Mouse (Mus musculus) adrenal gland, postnatal 14 days (tissue): ENCODE data around the gene Dapp1. TPM values are rescaled to one million over a fixed set of nuclear protein-coding genes. Genes with fewer than 3 reads are reported as not detected.

Experiments
- DNase-seq: peaks from one replicate; pipeline ENCODE4 v3.0.0; 2021; ENCODE audit warnings: mixed read lengths
- long read RNA-seq, 2 experiments: library from polyadenylated mRNA; stranded (forward); transcript quantifications; one replicate each; pipeline ENCODE4 v2.0.0; 2021
- total RNA-seq: library from RNA; stranded (reverse); gene quantifications from 2 replicates; pipeline ENCODE4 v1.2.3, GENCODE M21; 2021

Dapp1 gene
- total RNA-seq = 4.9 and 10.1 TPM in 2 replicates
- long read RNA-seq, experiment 1, transcript Dapp1-201 (9 exons, 3,083 nt) = major isoform, 5 of 9 reads
- long read RNA-seq, experiment 1, partial matches to known transcripts = 2 of 9 reads
- long read RNA-seq, experiment 1, other reads (novel, unspliced or antisense) = 2 of 9 reads
- long read RNA-seq, experiment 2, partial matches to known transcripts = 1 of 3 reads
- long read RNA-seq, experiment 2, other reads (novel, unspliced or antisense) = 0 of 3 reads

DNA sequence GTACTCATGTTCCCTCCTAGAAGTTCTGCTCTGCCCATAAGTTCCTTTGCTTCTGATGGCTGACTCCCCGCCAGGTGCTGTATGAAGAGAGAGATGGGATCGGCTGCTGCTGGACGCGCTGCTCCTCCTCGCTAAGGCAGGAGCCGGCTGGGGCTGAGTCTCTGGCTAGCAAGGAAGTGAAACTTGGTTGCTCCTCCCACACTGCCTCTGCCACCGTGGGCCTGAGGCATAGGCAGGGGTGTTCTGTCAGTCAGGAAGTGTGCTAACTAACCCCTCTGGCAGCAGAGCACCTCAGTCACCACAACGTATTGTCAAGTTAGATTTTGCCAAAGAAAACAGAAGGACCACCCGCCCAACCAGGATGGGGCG, at the start of gene Dapp1:
Gene Dapp1, minus strand, starts transcription at position 164 of the 369 bp plus-strand sequence.
- peak; percentile 83 for DNase-seq

GRCm38 (mm10) chr3:138030563-138030962, 49.2 kb upstream of the Dapp1 start:
- DNase-seq = no peak

DNA sequence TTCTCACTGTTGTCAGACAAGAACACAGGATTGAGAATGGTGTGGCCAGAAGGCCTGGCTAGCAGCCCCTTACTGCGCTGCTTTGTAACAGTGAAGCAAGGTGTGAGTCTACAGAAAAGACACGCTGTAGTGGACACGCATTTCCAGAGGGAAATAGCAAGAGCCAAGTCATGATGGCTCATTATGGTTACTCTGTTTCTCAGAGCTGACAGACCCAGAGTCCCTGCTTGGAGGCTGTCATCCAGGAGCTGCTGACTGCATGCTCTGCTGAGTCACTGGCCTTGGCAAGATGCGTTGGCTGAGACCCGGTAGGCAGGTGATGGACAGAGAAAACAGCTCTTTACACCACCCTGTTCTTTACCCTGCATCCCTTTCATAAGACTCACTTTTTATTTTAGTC, 48.0 kb upstream of the Dapp1 start:
- DNase-seq = peak; percentile 80

DNA sequence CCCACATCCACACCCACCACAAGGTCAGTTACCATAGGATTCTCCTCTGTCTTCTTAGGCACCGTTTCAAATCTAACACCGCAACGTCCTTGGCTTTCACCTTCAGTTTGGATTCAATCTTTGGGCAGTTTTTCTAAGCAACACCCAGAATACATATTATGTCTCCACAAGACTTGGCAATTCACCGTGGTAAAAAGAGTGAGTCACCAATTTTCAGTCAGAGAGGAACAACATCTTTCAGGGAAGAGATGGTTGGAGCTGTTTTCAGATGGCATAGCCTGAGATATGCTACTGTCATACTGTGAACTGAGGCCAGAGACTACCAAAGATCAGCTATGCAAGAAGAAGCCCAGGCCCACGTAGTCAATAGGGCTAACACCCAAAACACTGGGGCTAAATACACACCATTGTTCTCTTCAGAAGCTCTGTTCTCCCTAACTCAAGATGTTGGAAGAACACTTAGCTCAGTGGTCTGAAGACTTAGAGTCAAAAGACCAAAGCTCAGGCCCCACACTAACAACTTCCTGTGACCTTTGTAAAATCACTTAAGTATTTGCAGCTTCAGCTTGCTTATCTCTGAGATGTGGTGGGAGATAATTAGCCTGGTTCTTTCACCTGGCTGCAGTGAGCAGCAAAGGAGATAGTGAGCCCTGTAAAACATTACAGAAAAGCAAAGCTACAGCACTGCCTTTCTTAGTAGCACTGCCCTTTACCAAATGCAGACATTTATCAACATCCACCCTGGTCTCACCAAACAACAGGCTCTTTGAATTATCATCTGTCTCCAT, 46.4 kb upstream of the Dapp1 start:
- peak; percentile 38 for DNase-seq

DNA sequence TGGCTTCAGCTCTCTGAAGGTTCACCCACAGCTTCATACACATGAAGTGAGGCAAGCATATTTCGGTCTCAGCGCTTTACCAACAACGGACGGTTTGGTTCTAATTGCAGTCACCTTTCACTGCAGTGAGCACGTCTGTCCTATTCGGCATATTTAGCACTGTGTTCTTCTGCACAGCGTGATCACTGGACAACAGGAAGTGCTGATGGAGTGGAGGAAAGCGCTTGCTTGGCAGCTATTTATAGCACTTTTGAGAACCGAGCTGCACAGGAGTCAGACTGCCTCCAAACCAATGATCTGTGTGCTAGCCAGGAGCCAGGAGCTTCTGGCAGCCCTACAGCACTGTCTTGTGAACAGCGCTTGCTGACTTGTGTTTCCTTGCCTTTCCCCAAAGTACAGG, 44.9 kb upstream of the Dapp1 start:
- DNase-seq = no peak

GRCm38 (mm10) chr3:138022651-138023050, 41.3 kb upstream of the Dapp1 start:
- DNase-seq = no peak

DNA sequence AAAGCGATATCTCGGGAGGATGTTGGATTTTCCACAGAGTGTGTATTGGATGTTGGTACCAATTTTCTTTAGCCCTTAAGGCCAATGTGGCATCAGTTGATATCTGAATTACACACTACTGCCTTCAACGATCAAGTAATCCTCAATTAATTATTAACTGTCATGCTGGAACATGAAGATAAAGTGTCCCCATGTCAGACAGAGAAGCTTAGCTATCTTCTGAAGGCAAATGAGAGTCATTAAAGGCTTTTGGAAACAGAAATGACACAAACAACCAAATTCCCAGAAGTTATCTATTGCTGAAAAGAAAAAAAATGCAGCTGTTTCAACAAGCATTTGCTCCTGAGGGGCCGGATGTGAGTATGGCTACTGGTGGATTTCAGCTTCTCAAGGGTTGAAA, 40.7 kb upstream of the Dapp1 start:
- no peak for DNase-seq

DNA sequence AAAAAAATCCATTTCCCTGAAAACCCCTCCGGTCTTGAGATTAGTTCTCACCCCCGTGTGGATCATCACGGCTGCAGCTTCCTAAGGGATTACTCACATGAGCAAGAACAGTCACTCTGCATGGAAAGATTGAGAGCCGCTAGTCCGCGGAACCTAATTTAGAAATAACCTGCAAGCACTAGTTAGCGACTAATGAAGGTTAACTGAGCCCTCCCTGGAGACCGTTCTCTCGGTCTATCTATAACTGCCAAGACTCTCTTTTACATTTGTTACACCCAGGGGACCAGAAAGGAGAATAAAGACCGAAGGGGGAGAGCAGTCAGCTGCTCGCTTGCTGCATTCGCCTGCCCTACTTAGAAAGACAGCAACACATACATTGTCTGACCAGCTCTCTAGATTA, 35.5 kb upstream of the Dapp1 start:
- no peak for DNase-seq

DNA sequence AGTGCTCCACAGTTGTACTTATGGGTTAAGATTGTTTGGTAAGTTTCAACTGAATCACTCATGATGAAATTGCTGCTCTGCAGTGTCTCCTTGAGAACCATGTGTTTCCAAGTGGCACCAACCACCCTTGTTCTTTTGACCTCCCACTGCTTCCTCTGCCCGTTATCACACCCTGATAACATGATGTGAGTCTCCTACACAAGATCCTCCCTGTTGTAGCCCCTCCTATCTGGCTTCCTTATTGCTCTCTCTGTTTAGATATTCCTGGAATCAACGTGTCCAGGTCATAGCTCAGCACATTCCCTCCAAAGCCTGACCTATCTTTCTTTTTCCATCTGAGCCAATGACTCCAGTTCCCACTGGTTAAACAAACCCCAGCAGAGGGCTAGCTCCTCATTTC, 33.4 kb upstream of the Dapp1 start:
- DNase-seq = no peak

DNA sequence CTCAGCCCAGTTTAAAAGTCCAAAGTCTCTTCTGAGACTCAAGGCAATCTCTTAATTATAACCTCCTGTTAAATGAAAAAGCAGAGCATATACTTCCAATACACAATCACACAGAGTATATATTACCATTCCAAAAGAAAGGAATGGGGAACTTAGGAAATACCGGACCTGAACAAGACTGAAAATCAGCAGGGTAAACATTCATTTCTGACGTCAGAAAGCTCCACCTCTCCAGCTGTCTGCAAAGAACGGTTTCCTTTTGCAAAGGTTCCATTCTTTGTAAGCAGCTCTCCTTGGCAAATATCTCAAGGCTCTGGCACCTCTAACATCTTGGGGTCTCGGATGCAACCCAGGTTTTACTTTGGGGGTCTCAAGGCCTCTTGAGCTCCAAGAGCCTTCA, 31.0 kb upstream of the Dapp1 start:
- DNase-seq = no peak

- peak; percentile 30 for DNase-seq
These were observed 26.8 kb upstream of the Dapp1 start for GRCm38 (mm10) chr3:138008152-138008551.

DNA sequence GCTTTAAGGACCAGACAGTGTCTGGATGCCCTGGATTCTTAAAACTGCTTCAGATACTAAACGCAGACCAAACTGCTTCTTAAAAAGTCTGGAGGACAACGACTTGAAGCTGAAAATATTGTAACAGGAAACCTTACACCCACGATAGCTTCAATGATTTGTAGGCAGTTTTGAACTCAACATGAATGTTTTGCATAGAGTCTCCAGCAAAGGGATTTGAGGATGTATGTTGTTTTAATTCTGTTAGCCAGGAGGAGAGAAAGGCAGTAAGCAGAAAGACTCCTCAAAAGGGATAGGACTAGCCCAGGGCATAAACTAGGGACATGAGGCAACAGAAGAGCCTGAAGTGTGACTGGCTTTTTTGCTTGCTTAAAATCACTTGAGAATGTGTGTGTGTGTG, 25.6 kb upstream of the Dapp1 start:
- DNase-seq = no peak

DNA sequence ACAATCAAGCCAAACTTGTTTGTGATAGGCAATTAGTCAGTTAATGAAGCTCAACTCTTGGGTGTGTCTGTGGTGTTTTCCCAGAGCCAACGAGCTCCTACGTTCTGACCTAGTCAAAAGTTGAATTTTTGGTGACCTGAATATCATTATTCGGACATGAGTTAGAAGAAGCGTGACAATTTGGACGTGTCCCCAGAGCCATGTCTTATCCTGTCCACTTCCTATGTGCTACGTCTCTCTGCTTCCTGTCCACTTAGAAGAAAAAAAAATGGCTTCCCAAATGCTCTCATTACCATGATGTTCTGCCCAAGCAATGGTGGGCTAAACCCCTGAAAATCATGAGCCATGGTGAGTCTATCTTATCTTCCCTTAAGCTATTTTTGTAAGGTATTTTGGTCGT, 21.9 kb upstream of the Dapp1 start:
- DNase-seq = no peak

GRCm38 (mm10) chr3:138002545-138002944, 21.2 kb upstream of the Dapp1 start:
- DNase-seq = no peak

- DNase-seq = no peak
These were observed 20.5 kb upstream of the Dapp1 start for GRCm38 (mm10) chr3:138001865-138002264.

DNA sequence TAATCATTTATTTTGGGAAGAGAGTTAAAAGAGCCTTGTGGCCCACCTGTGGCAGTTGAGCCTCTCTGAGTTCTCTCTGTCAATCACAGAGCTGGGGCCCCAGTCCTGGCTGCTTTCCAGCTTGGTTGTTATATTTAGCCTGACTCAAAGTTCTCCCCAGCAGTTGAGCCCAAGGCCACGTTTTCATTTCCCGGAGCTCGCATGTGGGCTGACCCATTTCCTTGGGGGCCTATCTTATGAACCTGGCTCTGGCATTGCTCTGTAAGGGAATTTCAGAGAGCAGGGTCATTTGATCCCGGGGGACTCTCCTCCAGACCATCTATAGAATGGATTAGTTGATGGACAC, 19.4 kb upstream of the Dapp1 start:
- peak; percentile 68 for DNase-seq

DNA sequence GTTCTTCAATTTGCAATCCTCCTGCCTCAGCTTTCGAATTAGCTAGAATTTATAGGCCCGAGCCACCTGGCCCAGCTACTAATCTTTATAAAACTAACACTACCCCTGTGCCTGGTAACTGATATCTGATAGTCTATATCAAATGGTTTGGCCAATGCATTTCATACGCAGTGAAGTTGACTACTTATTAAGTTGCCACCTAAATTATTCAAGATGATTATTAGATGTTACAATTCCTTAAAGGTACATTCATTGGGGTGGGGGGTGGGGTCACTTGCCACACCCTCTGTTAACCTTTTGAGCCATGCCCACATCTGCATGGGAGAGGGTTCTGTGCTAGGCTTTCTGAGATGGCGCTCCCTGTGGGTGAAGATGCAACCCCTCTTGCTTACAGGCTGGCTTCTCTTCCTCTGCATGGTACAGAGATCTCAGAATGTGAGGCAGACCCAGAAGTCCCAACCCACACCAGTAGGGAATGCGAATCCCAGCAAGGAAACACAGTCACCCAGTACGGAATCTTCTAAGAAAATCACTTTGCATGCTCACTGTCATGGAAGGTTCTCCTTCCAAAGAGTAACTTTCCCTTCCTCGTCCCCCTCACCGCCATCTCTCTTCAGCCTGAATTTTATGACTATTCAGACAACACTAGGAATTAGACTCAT, 18.8 kb upstream of the Dapp1 start:
- DNase-seq = no peak

DNA sequence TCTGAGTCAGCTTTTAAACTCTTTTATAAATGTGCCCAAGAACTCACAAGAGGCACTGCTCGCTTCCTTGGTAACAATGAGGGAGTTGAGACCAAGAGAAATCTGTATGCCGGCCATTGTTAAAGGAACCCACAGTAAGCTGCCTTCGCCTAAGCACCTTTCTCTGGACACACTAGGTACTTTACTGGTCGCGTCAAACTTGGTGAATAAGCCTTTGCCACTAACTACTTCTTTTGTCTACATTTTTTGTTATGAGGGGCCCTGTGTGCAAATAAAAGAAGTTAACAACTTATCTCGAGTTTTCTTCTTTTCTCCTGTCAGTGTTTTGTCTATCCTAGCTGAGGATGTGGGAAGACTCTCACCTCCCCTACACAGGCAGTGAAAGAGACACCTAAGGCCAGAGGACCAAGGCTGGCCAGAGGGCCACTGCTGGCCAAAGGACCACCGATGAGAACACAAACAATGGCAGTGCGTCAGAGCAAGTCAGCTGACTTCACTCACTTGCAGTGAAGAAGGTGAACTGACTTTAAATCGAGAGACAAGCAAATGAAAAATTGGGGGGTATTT, 18.0 kb upstream of the Dapp1 start:
- no peak for DNase-seq

DNA sequence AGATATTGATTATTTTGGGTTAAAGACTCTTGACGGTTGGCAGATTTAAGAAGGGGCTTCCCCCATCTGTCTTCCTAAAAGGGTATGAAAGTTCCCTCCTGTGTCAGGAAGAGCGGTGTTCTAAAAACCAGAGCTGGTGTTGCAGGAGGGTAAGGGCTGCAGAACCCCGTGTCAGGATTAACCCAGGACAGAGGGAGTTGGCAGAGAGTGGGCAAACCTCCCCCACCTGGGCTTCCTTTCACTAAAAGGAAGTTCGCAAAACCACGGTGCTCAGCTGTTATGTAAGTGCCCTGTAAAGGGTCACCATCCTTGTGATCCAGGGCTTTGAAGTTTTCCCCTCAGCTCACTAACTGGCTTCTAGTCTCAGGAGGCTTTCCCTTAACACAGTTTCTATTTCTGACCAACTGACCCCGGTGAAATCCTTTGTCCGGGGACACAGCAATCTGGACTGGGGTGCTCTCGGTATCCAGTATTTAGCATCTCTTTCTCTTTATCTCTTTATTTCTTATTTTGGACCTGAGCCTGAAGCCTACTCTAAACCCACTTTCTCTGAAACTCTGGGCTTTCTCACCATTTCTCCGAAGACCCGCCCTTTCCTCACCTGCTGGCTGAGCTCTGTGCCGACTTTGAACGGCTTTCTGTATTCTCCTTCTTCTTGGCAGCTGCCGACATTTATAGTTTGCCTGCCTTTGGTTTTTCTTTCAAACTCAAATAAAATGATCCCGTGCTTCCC, 17.3 kb upstream of the Dapp1 start:
- no peak for DNase-seq

- DNase-seq = no peak
These were observed 14.1 kb upstream of the Dapp1 start for GRCm38 (mm10) chr3:137995486-137995885.

GRCm38 (mm10) chr3:137994196-137994595, 12.9 kb upstream of the Dapp1 start:
- no peak for DNase-seq

GRCm38 (mm10) chr3:137992366-137992765, 11.0 kb upstream of the Dapp1 start:
- DNase-seq = no peak

GRCm38 (mm10) chr3:137991183-137991582, 9.8 kb upstream of the Dapp1 start:
- DNase-seq = peak; percentile 92
